In the genomic region with DNA sequence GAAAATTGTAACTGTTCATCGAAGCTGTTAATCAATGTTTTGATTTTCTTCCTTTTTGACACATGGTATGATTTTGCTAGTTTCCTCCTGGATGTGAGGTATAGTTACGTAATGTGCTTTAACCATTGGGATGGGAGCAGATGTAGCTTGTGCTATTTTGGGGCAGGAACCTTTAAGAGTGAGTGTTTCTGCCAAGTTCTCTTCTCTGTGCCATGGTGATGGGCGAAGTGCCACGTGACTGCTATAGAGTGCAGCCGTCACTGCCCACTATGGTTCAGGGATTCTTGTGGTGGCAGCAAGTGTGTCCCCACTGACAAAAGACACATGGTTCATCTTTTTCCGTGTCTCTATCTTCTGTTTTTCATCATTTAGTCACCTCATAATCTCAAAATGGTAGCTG, we compare ENCODE assay signal across 17 mouse cellular contexts.
A peak's percentile ranks its signal among the peaks of the same experiment; 100 is the strongest.
DNase-seq lines count a peak whose midpoint lies in the region; ATAC-seq lines count a peak whose summit lies in the region.
"Had no signal": no experiment of that assay in that cellular context is flagged by ENCODE, and none has a peak within 500 bp of the region (broad histone marks: within the 10 kb centered on the region; RNA-seq: fewer than 3 reads in every experiment).

No protein-coding gene starts in this region.

- H3K27me3 ChIP-seq in intestine, embryonic 16.5 days (replicated peaks; ENCODE audit: control insufficient read depth, insufficient read depth, low read length) = no peaks in the 10 kb centered on the region
- H3K27me3 ChIP-seq: embryonic facial prominence, embryonic 12.5 days; kidney, embryonic 15.5 days had no signal

- peak; percentile 84 for DNase-seq in brain, adult 2 months (ENCODE audit: low read depth, low spot score)
- DNase-seq in layer of hippocampus, postnatal 14 days (ENCODE audit: low spot score in 2 of 2) = peak; percentile 11 to 18
- DNase-seq in right cerebral cortex, adult 2 months (ENCODE audit: low spot score in 2 of 2) = peak; percentile 55 to 63
- no peak for DNase-seq in cerebellum, adult 9-10 months
- no peak for DNase-seq in heart, adult 8-10 months (ENCODE audit: low spot score)
- DNase-seq: adrenal gland, adult 2 months; gastrocnemius, postnatal 14 days; heart, postnatal 4 days; liver; lung, adult 18-20 months; lung, postnatal 36 days; thymus, adult 18-20 months had no signal

- H3K4me3 ChIP-seq in intestine, embryonic 16.5 days (ENCODE audit: low read length) = no peak overlapping the region
- H3K4me3 ChIP-seq: embryonic facial prominence, embryonic 12.5 days; kidney, embryonic 15.5 days had no signal

- H3K4me2 ChIP-seq in intestine, embryonic 16.5 days (ENCODE audit: low read depth, low read length) = no peak overlapping the region
- H3K4me2 ChIP-seq: embryonic facial prominence, embryonic 12.5 days; kidney, embryonic 15.5 days; midbrain, embryonic 11.5 days had no signal

- peak; percentile 62 for ATAC-seq in frontal cortex, adult (ENCODE audit: low TSS enrichment)
- ATAC-seq in intestine, embryonic 16.5 days = no peak

- no peaks in the 10 kb centered on the region for H3K4me1 ChIP-seq in intestine, embryonic 16.5 days (ENCODE audit: control insufficient read depth, insufficient read depth, low read length)
- H3K4me1 ChIP-seq: embryonic facial prominence, embryonic 12.5 days; kidney, embryonic 15.5 days had no signal

- H3K9me3 ChIP-seq in intestine, embryonic 16.5 days (ENCODE audit: control insufficient read depth, low read length) = no peaks in the 10 kb centered on the region
- H3K9me3 ChIP-seq: embryonic facial prominence, embryonic 12.5 days; kidney, embryonic 15.5 days had no signal

- H3K36me3 ChIP-seq in intestine, embryonic 16.5 days (ENCODE audit: control insufficient read depth, insufficient read depth, low read length) = no peaks in the 10 kb centered on the region
- H3K36me3 ChIP-seq: embryonic facial prominence, embryonic 12.5 days; kidney, embryonic 15.5 days had no signal

- H3K9ac ChIP-seq in intestine, embryonic 16.5 days (ENCODE audit: low read depth, low read length) = no peak overlapping the region
- H3K9ac ChIP-seq: embryonic facial prominence, embryonic 12.5 days; kidney, embryonic 15.5 days had no signal

- H3K27ac ChIP-seq in intestine, embryonic 16.5 days (ENCODE audit: low read length) = no peak overlapping the region
- H3K27ac ChIP-seq: embryonic facial prominence, embryonic 12.5 days; kidney, embryonic 15.5 days had no signal

- WGBS in intestine, embryonic 16.5 days = 86% methylated on average over 6 of the region's 6 CpGs

Comparison
In these comparisons a context has a peak if more than half of its experiments do, and no peak if none do; other contexts are left out.
1. DNase-seq: peak in brain, adult 2 months (single experiment), layer of hippocampus, postnatal 14 days (2 of 2) and right cerebral cortex, adult 2 months (2 of 2); none in cerebellum, adult 9-10 months (single experiment) and heart, adult 8-10 months (single experiment).